Mouse (Mus musculus) myocyte (in vitro differentiated cells): ENCODE data around the gene Clip4. TPM values are rescaled to one million over a fixed set of nuclear protein-coding genes. Genes with fewer than 3 reads are reported as not detected.

Experiments used
- H3K27me3 ChIP-seq: one replicate; pipeline ENCODE4 v1.6.1; 2011; ENCODE audit not compliant: control insufficient read depth, insufficient read depth, insufficient read length
- H3K36me3 ChIP-seq: one replicate; pipeline ENCODE4 v1.6.1; 2011; ENCODE audit not compliant: control insufficient read depth, insufficient read depth
- H3K4me2 ChIP-seq: one replicate; pipeline ENCODE4 v1.6.1; 2011; ENCODE audit warnings: low read depth, control low read depth
- H3K4me3 ChIP-seq: one replicate; pipeline ENCODE4 v1.5.1; 2011; ENCODE audit warnings: mild to moderate bottlenecking, control low read depth, moderate library complexity
- H3K79me2 ChIP-seq: one replicate; pipeline ENCODE4 v1.6.1; 2011; ENCODE audit not compliant: control insufficient read depth, insufficient read depth
- H3ac ChIP-seq: one replicate; pipeline ENCODE4 v1.6.1; 2011; ENCODE audit not compliant: control insufficient read depth, insufficient read length
- CEBPB ChIP-seq: IDR thresholded peaks from 2 replicates; pipeline ENCODE4 v1.6.1; 2011; ENCODE audit warnings: mild to moderate bottlenecking, moderate library complexity; ENCODE audit not compliant: poor library complexity, insufficient read depth, severe bottlenecking
- E2F4 ChIP-seq: IDR thresholded peaks from one replicate; pipeline ENCODE4 v1.6.1; 2011; ENCODE audit warnings: mild to moderate bottlenecking, control low read depth, moderate library complexity; ENCODE audit not compliant: insufficient read depth
- MAX ChIP-seq: IDR thresholded peaks from one replicate; pipeline ENCODE4 v1.6.1; 2011; ENCODE audit warnings: low read depth, mild to moderate bottlenecking, control low read depth
- MYOD1 ChIP-seq, 3 experiments: IDR thresholded peaks; one replicate each; pipeline ENCODE4 v1.6.1; 2011; ENCODE audit warnings: control low read depth in 2 of 3, low read depth in 2 of 3, mild to moderate bottlenecking in 2 of 3, moderate library complexity in 1 of 3; ENCODE audit not compliant: insufficient read length in 2 of 3, control insufficient read depth in 1 of 3
- MYOG ChIP-seq, 3 experiments: IDR thresholded peaks; one replicate each; pipeline ENCODE4 v1.6.1; 2011; ENCODE audit warnings: control low read depth in 2 of 3, low read depth in 2 of 3, mild to moderate bottlenecking in 2 of 3; ENCODE audit not compliant: insufficient read length in 2 of 3, control insufficient read depth in 1 of 3, insufficient read depth in 1 of 3
- POLR2A ChIP-seq: IDR thresholded peaks from one replicate; pipeline ENCODE4 v1.6.1; 2011; ENCODE audit warnings: low read depth, mild to moderate bottlenecking, control low read depth, moderate library complexity; ENCODE audit not compliant: insufficient read length
- POLR2AphosphoS2 ChIP-seq: IDR thresholded peaks from one replicate; pipeline ENCODE4 v1.6.1; 2011; ENCODE audit warnings: low read depth, control low read depth; ENCODE audit not compliant: insufficient read length
- REST ChIP-seq: IDR thresholded peaks from one replicate; pipeline ENCODE4 v1.6.1; 2011; ENCODE audit warnings: mild to moderate bottlenecking, control low read depth, moderate library complexity; ENCODE audit not compliant: insufficient read depth, insufficient read length
- SRF ChIP-seq: IDR thresholded peaks from one replicate; pipeline ENCODE4 v1.6.1; 2011; ENCODE audit warnings: low read depth; ENCODE audit not compliant: control insufficient read depth, insufficient read length
- TCF12 ChIP-seq: IDR thresholded peaks from one replicate; pipeline ENCODE4 v1.6.1; 2011; ENCODE audit warnings: mild to moderate bottlenecking, control low read depth; ENCODE audit not compliant: poor library complexity, insufficient read depth, severe bottlenecking
- TCF3 ChIP-seq: IDR thresholded peaks from one replicate; pipeline ENCODE4 v1.6.1; 2011; ENCODE audit warnings: low read depth, control low read depth; ENCODE audit not compliant: insufficient read length
- USF1 ChIP-seq: IDR thresholded peaks from one replicate; pipeline ENCODE4 v1.6.1; 2011; ENCODE audit warnings: low read depth, mild to moderate bottlenecking, control low read depth, moderate library complexity
- polyA plus RNA-seq: library from polyadenylated mRNA; unstranded; fragments of >200 nt; fragmentation: generic; extraction: Trizol; gene quantifications from one replicate; pipeline ENCODE4 v1.2.1, GENCODE M21; 2012; ENCODE audit warnings: missing spikeins

Gene Clip4
- polyA plus RNA-seq, 1 experiment = 4.2 TPM

DNA sequence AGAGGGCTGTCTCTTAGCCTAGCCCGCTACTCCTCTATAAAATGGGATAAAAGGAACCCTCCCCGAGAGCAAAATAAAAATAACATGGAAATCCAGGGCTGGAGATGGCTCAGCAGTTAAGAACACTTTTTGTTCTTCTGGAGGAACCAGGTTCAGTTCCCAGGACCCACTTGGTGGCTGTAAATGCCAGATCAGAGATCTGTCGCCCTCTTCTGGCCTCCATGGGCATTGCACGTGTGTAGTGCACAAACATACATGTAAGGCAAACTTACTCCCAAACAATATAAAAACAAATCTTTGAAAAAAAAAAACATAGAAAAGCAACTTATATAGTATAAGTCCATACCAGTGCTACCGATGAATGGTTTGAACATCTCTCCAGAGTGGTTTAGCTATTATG lies 104.7 kb downstream of the Clip4 start:
- Histone ChIP-seq H3ac (no peak overlapping the region), H3K4me2 (no peak overlapping the region)
- TF ChIP-seq TCF3 (no peak), CEBPB (no peak), REST (no peak)

DNA sequence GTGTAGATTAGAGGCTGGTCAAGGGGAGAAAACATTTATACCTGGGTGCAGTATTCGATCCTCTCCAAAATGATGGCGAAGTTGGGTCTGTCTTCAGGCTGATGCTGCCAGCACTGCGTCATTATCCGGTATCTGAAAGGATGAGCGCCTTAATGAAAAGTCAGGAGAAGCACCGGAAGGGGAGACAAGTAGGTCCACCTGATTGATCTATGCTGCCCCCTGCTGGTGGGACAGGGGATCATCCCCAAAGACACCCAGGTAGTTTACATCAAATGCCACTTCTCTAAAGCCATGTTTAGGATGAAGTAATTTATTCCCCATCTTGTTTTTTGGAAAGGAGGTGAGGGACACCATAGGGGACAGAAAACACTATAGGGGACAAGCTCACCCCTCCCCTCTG lies 105.8 kb downstream of the Clip4 start:
- H3ac ChIP-seq = no peak overlapping the region
- no peaks in the 10 kb centered on the region for H3K79me2 ChIP-seq
- H3K4me2 ChIP-seq = no peak overlapping the region
- H3K4me3 ChIP-seq = no peak overlapping the region
- H3K27me3 ChIP-seq = no peaks in the 10 kb centered on the region
- TF ChIP-seq USF1 (peak; percentile 80), TCF12 (no peak)
- H3K36me3 ChIP-seq = no peaks in the 10 kb centered on the region

More for the DNA sequence above, 104.7 kb downstream of the Clip4 start:
- H3K27me3 ChIP-seq = no peaks in the 10 kb centered on the region
- H3K4me3 ChIP-seq = no peak overlapping the region
- H3K79me2 ChIP-seq = no peaks in the 10 kb centered on the region
- no peaks in the 10 kb centered on the region for H3K36me3 ChIP-seq

GRCm38 (mm10) chr17:71874795-71875194 lies 106.5 kb downstream of the Clip4 start:
- Histone ChIP-seq H3K4me2 (no peak overlapping the region), H3ac (no peak overlapping the region), H3K36me3 (no peaks in the 10 kb centered on the region), H3K4me3 (no peak overlapping the region), H3K27me3 (no peaks in the 10 kb centered on the region), H3K79me2 (no peaks in the 10 kb centered on the region)
- TF ChIP-seq TCF3 (no peak), POLR2AphosphoS2 (no peak), MYOG (IDR thresholded peaks at IDR 0.05; ENCODE audit: control insufficient read depth in 1 of 3, insufficient read depth in 1 of 3, insufficient read length in 2 of 3, low read depth in 2 of 3) (no peak)

- no peak overlapping the region for H3K4me2 ChIP-seq
- no peak overlapping the region for H3ac ChIP-seq
- H3K79me2 ChIP-seq = no peaks in the 10 kb centered on the region
- H3K36me3 ChIP-seq = no peaks in the 10 kb centered on the region
- no peaks in the 10 kb centered on the region for H3K27me3 ChIP-seq
- TF ChIP-seq E2F4 (no peak), MYOD1 (IDR thresholded peaks at IDR 0.05; ENCODE audit: control insufficient read depth in 1 of 3, insufficient read length in 2 of 3, low read depth in 2 of 3) (no peak), TCF3 (no peak), MYOG (IDR thresholded peaks at IDR 0.05; ENCODE audit: control insufficient read depth in 1 of 3, insufficient read depth in 1 of 3, insufficient read length in 2 of 3, low read depth in 2 of 3) (no peak), MAX (no peak), CEBPB (no peak), REST (no peak), POLR2A (no peak), TCF12 (no peak), SRF (no peak), POLR2AphosphoS2 (no peak), USF1 (no peak)
- H3K4me3 ChIP-seq = no peak overlapping the region
Observed at GRCm38 (mm10) chr17:71875492-71875891, 107.2 kb downstream of the Clip4 start.

DNA sequence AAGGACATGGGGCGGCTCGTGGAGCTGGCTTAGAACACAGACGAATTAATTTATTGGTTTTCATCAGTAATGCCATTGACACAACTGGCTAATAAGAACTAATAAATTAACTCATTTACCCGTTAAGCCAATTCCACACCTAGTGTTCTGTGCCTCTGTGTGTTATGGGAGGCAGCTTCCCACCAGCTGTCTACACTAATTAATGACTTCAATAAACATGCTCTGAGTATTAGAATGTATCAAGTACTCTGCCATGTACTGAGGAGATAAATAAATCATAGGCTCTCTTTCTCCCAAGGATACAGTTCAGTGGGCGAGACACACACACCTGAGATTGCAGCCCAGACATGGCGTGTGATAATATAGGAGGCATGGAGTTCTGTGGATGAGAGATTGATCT lies 113.1 kb downstream of the Clip4 start:
- no peak overlapping the region for H3K4me3 ChIP-seq
- TF ChIP-seq SRF = no peak
- no peak for TF ChIP-seq REST
- no peak for TF ChIP-seq CEBPB
- TF ChIP-seq USF1 = no peak
- TF ChIP-seq MYOD1 (IDR thresholded peaks at IDR 0.05; ENCODE audit: control insufficient read depth in 1 of 3, insufficient read length in 2 of 3, low read depth in 2 of 3) = no peak
- no peak for TF ChIP-seq MAX
- TF ChIP-seq TCF12 = no peak
- no peak for TF ChIP-seq POLR2A
- no peak for TF ChIP-seq E2F4
- TF ChIP-seq POLR2AphosphoS2 = no peak
- TF ChIP-seq TCF3 = no peak
- no peak for TF ChIP-seq MYOG (IDR thresholded peaks at IDR 0.05; ENCODE audit: control insufficient read depth in 1 of 3, insufficient read depth in 1 of 3, insufficient read length in 2 of 3, low read depth in 2 of 3)

GRCm38 (mm10) chr17:71909107-71909506 lies 140.8 kb downstream of the Clip4 start:
- Histone ChIP-seq H3K27me3 (no peaks in the 10 kb centered on the region), H3K79me2 (no peaks in the 10 kb centered on the region), H3K4me2 (no peak overlapping the region), H3K36me3 (no peaks in the 10 kb centered on the region), H3ac (no peak overlapping the region), H3K4me3 (no peak overlapping the region)
- TF ChIP-seq POLR2A = no peak
- no peak for TF ChIP-seq MYOG (IDR thresholded peaks at IDR 0.05; ENCODE audit: control insufficient read depth in 1 of 3, insufficient read depth in 1 of 3, insufficient read length in 2 of 3, low read depth in 2 of 3)
- TF ChIP-seq REST = no peak
- no peak for TF ChIP-seq CEBPB
- no peak for TF ChIP-seq SRF

More for the DNA sequence above, 113.1 kb downstream of the Clip4 start:
- Histone ChIP-seq H3K36me3 (no peaks in the 10 kb centered on the region), H3K79me2 (no peaks in the 10 kb centered on the region), H3K27me3 (no peaks in the 10 kb centered on the region), H3ac (no peak overlapping the region), H3K4me2 (no peak overlapping the region)
